Mouse (Mus musculus) liver, adult 2 months (tissue): ENCODE data around the gene Pcp2.

Source experiments
- CTCF ChIP-seq: fragments of 200-500 bp; IDR thresholded peaks from 2 replicates; pipeline ENCODE4 v1.5.1; 2011; ENCODE audit warnings: low read depth, low read length, control low read depth
- POLR2A ChIP-seq: fragments of 200-500 bp; IDR thresholded peaks from 2 replicates; pipeline ENCODE4 v1.6.1; 2011; ENCODE audit warnings: low read length, control low read depth; ENCODE audit not compliant: insufficient read depth; ENCODE audit errors: extremely low read depth

GRCm38 (mm10) chr8:3606593-3606992, 18.8 kb downstream of the Pcp2 start:
- no peak for TF ChIP-seq CTCF
- TF ChIP-seq POLR2A = no peak
